Mouse (Mus musculus) embryonic facial prominence, embryonic 15.5 days (tissue): ENCODE measurements around the gene F13a1. TPM values are rescaled to one million over a fixed set of nuclear protein-coding genes. Genes with fewer than 3 reads are reported as not detected.

Experiments used
- ATAC-seq: fragments of 200-750 bp; cut with Nextera tagmentation; 2 replicates; pipeline ENCODE4 v1.8.0; 2017; ENCODE audit warnings: low read depth, moderate TSS enrichment; ENCODE audit not compliant: insufficient number of reproducible peaks, low FRiP score, low TSS enrichment
- H3K27ac ChIP-seq: fragments of 300-500 bp; sonication (generic); replicated peaks from 2 replicates; pipeline ENCODE4 v1.5.1; 2015; ENCODE audit warnings: mild to moderate bottlenecking, inconsistent platforms
- H3K27me3 ChIP-seq: fragments of 300-500 bp; sonication (generic); 2 replicates; pipeline ENCODE4 v1.6.1; 2015; ENCODE audit warnings: inconsistent platforms
- H3K36me3 ChIP-seq: fragments of 300-500 bp; sonication (generic); 2 replicates; pipeline ENCODE4 v1.6.1; 2015; ENCODE audit warnings: mild to moderate bottlenecking, inconsistent platforms
- H3K4me1 ChIP-seq: fragments of 300-500 bp; sonication (generic); 2 replicates; pipeline ENCODE4 v1.6.1; 2015; ENCODE audit warnings: inconsistent platforms
- H3K4me2 ChIP-seq: fragments of 300-500 bp; sonication (generic); replicated peaks from 2 replicates; pipeline ENCODE4 v1.6.1; 2015; ENCODE audit warnings: mild to moderate bottlenecking, inconsistent platforms
- H3K4me3 ChIP-seq: fragments of 300-500 bp; sonication (generic); replicated peaks from 2 replicates; pipeline ENCODE4 v1.5.1; 2015; ENCODE audit warnings: mild to moderate bottlenecking, inconsistent platforms
- H3K9ac ChIP-seq: fragments of 300-500 bp; sonication (generic); 2 replicates; pipeline ENCODE4 v1.6.1; 2015; ENCODE audit warnings: inconsistent platforms
- H3K9me3 ChIP-seq: fragments of 300-500 bp; sonication (generic); replicated peaks from 2 replicates; pipeline ENCODE4 v1.6.1; 2016; ENCODE audit warnings: inconsistent platforms
- WGBS: fragments of 180-500 bp; shearing (Covaris S2); methylation state at CpG from one replicate; pipeline ENCODE4 v1.1.7; 2015; 5-methylcytosine and 5-hydroxymethylcytosine counted together
- polyA plus RNA-seq: library from polyadenylated mRNA; unstranded; fragments of >200 nt; fragmentation: Nextera tagmentation; extraction: Ambion mirVana; gene quantifications from 2 replicates; pipeline ENCODE4 v1.2.1, GENCODE M21; 2015

F13a1 gene
- polyA plus RNA-seq, 1 experiment from 2014 or later: 46.5 TPM

GRCm38 (mm10) chr13:36839111-36839510 lies 210.9 kb downstream of the F13a1 start:
- Histone ChIP-seq H3K4me3 (no peak overlapping the region), H3K27ac (no peak overlapping the region), H3K27me3 (no peaks in the 10 kb centered on the region), H3K36me3 (no peaks in the 10 kb centered on the region), H3K9me3 (no peaks in the 10 kb centered on the region), H3K4me2 (no peak overlapping the region), H3K4me1 (no peaks in the 10 kb centered on the region), H3K9ac (no peak overlapping the region)
- no peak for ATAC-seq
- 73% methylated on average over 3 of the region's 3 CpGs for WGBS
